Mouse (Mus musculus) CH12.LX (cell line): ENCODE data around the gene Hist1h2bm. TPM values are rescaled to one million over a fixed set of nuclear protein-coding genes. Genes with fewer than 3 reads are reported as not detected.

Experiments
- DNase-seq: peaks from one replicate; pipeline ENCODE4 v3.0.0-alpha.2; 2013; ENCODE audit errors: extremely low read depth
- H3K27ac ChIP-seq: 2 replicates; pipeline ENCODE4 v1.5.1; 2012; ENCODE audit warnings: low read depth, mild to moderate bottlenecking, control low read depth, moderate library complexity; ENCODE audit not compliant: insufficient read depth
- H3K27me3 ChIP-seq: replicated peaks from 2 replicates; pipeline ENCODE3; 2012; ENCODE audit warnings: inconsistent platforms
- H3K36me3 ChIP-seq, 2 experiments: replicated peaks in 1 of 2; 2 replicates each; pipeline versions ENCODE3 to v1.6.1; 2012; ENCODE audit warnings: inconsistent platforms in 1 of 2, low read length in 1 of 2, mild to moderate bottlenecking in 1 of 2, mixed read lengths in 1 of 2, moderate library complexity in 1 of 2; ENCODE audit not compliant: control insufficient read depth in 1 of 2, insufficient read depth in 1 of 2
- H3K4me1 ChIP-seq, 2 experiments: 2 replicates each; pipeline ENCODE4 v1.6.1; 2012; ENCODE audit warnings: inconsistent platforms in 1 of 2, moderate library complexity in 1 of 2; ENCODE audit not compliant: insufficient read depth in 2 of 2, control insufficient read depth in 1 of 2
- H3K4me2 ChIP-seq: 2 replicates; pipeline ENCODE4 v1.6.1; 2012; ENCODE audit warnings: low read depth, mild to moderate bottlenecking, control low read depth; ENCODE audit not compliant: poor library complexity, insufficient read depth, severe bottlenecking
- H3K4me3 ChIP-seq, 3 experiments: fragments of 150-350 bp in 1 of 3; sonication (generic) in 1 of 3; replicated peaks in 1 of 3; 2 replicates each; pipeline versions ENCODE3 to v1.5.1; 2011 to 2012; ENCODE audit warnings: low read depth in 2 of 3, low read length in 2 of 3, mild to moderate bottlenecking in 2 of 3, moderate library complexity in 2 of 3, control low read depth in 1 of 3, improper control_type of control experiment in 1 of 3, inconsistent platforms in 1 of 3, mixed read lengths in 1 of 3; ENCODE audit not compliant: poor library complexity in 1 of 3
- H3K79me2 ChIP-seq: replicated peaks from 2 replicates; pipeline ENCODE4 v1.6.1; 2012; ENCODE audit warnings: mild to moderate bottlenecking, moderate library complexity; ENCODE audit not compliant: control insufficient read depth, poor library complexity, insufficient read depth, severe bottlenecking; ENCODE audit errors: extremely low read depth
- H3K9ac ChIP-seq: 2 replicates; pipeline ENCODE4 v1.6.1; 2012; ENCODE audit warnings: low read depth, mild to moderate bottlenecking, control low read depth, moderate library complexity; ENCODE audit not compliant: insufficient read depth
- H3K9me3 ChIP-seq: replicated peaks from 2 replicates; pipeline ENCODE3; 2012; ENCODE audit warnings: low read length, inconsistent platforms, mixed read lengths
- BHLHE40 ChIP-seq: IDR thresholded peaks from 2 replicates; pipeline ENCODE4 v1.6.1; 2011; ENCODE audit warnings: mild to moderate bottlenecking, low read depth, low read length, improper control_type of control experiment
- CHD1 ChIP-seq: IDR thresholded peaks from 2 replicates; pipeline ENCODE4 v1.6.1; 2012; ENCODE audit warnings: low read depth, low read length, improper control_type of control experiment, inconsistent platforms
- CHD2 ChIP-seq: IDR thresholded peaks from 2 replicates; pipeline ENCODE4 v1.6.1; 2011; ENCODE audit warnings: low read length, improper control_type of control experiment
- CTCF ChIP-seq, 2 experiments: IDR thresholded peaks in 1 of 2; conservative IDR thresholded peaks in 1 of 2; 2 replicates each; pipeline ENCODE4 v1.5.1; 2011 to 2012; ENCODE audit warnings: low read depth in 2 of 2, low read length in 2 of 2, improper control_type of control experiment in 1 of 2, inconsistent platforms in 1 of 2, mild to moderate bottlenecking in 1 of 2, moderate library complexity in 1 of 2
- E2F4 ChIP-seq: IDR thresholded peaks from 2 replicates; pipeline ENCODE4 v1.6.1; 2011; ENCODE audit warnings: low read depth, low read length, improper control_type of control experiment; ENCODE audit not compliant: insufficient replicate concordance
- ELF1 ChIP-seq: IDR thresholded peaks from 2 replicates; pipeline ENCODE4 v1.6.1; 2014; ENCODE audit warnings: low read depth, mild to moderate bottlenecking, inconsistent platforms, low read length, improper control_type of control experiment
- EP300 ChIP-seq: IDR thresholded peaks from 2 replicates; pipeline ENCODE4 v1.6.1; 2011; ENCODE audit warnings: low read length, improper control_type of control experiment
- HCFC1 ChIP-seq: IDR thresholded peaks from 2 replicates; pipeline ENCODE4 v1.6.1; 2012; ENCODE audit warnings: low read depth, mild to moderate bottlenecking, inconsistent platforms, low read length, improper control_type of control experiment
- IRF4 ChIP-seq: IDR thresholded peaks from 2 replicates; pipeline ENCODE4 v1.6.1; 2014; ENCODE audit warnings: low read depth, mild to moderate bottlenecking, inconsistent platforms, low read length, improper control_type of control experiment
- JUN ChIP-seq: IDR thresholded peaks from 2 replicates; pipeline ENCODE4 v1.6.1; 2011; ENCODE audit warnings: low read depth, mild to moderate bottlenecking, low read length, improper control_type of control experiment, moderate library complexity; ENCODE audit not compliant: insufficient read depth
- JUND ChIP-seq: conservative IDR thresholded peaks from 2 replicates; pipeline ENCODE4 v1.6.1; 2011; ENCODE audit warnings: low read depth, low read length, improper control_type of control experiment
- KAT2A ChIP-seq: IDR thresholded peaks from 2 replicates; pipeline ENCODE4 v1.6.1; 2012; ENCODE audit warnings: low read length, improper control_type of control experiment, inconsistent platforms; ENCODE audit not compliant: insufficient replicate concordance
- MAX ChIP-seq: IDR thresholded peaks from 2 replicates; pipeline ENCODE4 v1.6.1; 2011; ENCODE audit warnings: low read length, improper control_type of control experiment
- MAZ ChIP-seq: IDR thresholded peaks from 2 replicates; pipeline ENCODE4 v1.6.1; 2012; ENCODE audit warnings: low read depth, mild to moderate bottlenecking, inconsistent platforms, low read length, improper control_type of control experiment, moderate library complexity
- MEF2A ChIP-seq: IDR thresholded peaks from 2 replicates; pipeline ENCODE4 v1.6.1; 2014; ENCODE audit warnings: low read depth, mild to moderate bottlenecking, inconsistent platforms, low read length, improper control_type of control experiment, borderline replicate concordance
- MXI1 ChIP-seq: IDR thresholded peaks from 2 replicates; pipeline ENCODE4 v1.6.1; 2011; ENCODE audit warnings: mild to moderate bottlenecking, low read depth, low read length, improper control_type of control experiment
- NELFE ChIP-seq: IDR thresholded peaks from 2 replicates; pipeline ENCODE4 v1.6.1; 2011; ENCODE audit warnings: low read depth, low read length, improper control_type of control experiment
- NRF1 ChIP-seq: IDR thresholded peaks from 2 replicates; pipeline ENCODE4 v1.6.1; 2014; ENCODE audit warnings: low read depth, mild to moderate bottlenecking, inconsistent platforms, low read length, improper control_type of control experiment, moderate library complexity
- PAX5 ChIP-seq: IDR thresholded peaks from 2 replicates; pipeline ENCODE4 v1.6.1; 2012; ENCODE audit warnings: low read length, inconsistent platforms, mixed read lengths
- POLR2AphosphoS2 ChIP-seq: IDR thresholded peaks from 2 replicates; pipeline ENCODE4 v1.6.1; 2011; ENCODE audit warnings: low read depth, low read length, improper control_type of control experiment
- RAD21 ChIP-seq: IDR thresholded peaks from 2 replicates; pipeline ENCODE4 v1.6.1; 2011; ENCODE audit warnings: low read depth, mild to moderate bottlenecking, low read length, improper control_type of control experiment, moderate library complexity
- RCOR1 ChIP-seq: conservative IDR thresholded peaks from 2 replicates; pipeline ENCODE4 v1.6.1; 2012; ENCODE audit warnings: low read depth, mild to moderate bottlenecking, inconsistent platforms, low read length, improper control_type of control experiment
- SIN3A ChIP-seq: IDR thresholded peaks from 2 replicates; pipeline ENCODE4 v1.6.1; 2012; ENCODE audit warnings: low read length, improper control_type of control experiment, inconsistent platforms
- TBP ChIP-seq: conservative IDR thresholded peaks from 2 replicates; pipeline ENCODE4 v1.6.1; 2011; ENCODE audit warnings: low read depth, low read length, improper control_type of control experiment
- TCF12 ChIP-seq: IDR thresholded peaks from 2 replicates; pipeline ENCODE4 v1.6.1; 2014; ENCODE audit warnings: low read depth, mild to moderate bottlenecking, inconsistent platforms, low read length, improper control_type of control experiment
- UBTF ChIP-seq: IDR thresholded peaks from 2 replicates; pipeline ENCODE4 v1.6.1; 2012; ENCODE audit warnings: low read depth, mild to moderate bottlenecking, inconsistent platforms, low read length, improper control_type of control experiment, moderate library complexity
- USF1 ChIP-seq: IDR thresholded peaks from 2 replicates; pipeline ENCODE4 v1.6.1; 2014; ENCODE audit warnings: low read depth, mild to moderate bottlenecking, inconsistent platforms, low read length, improper control_type of control experiment
- USF2 ChIP-seq: conservative IDR thresholded peaks from 2 replicates; pipeline ENCODE4 v1.6.1; 2011; ENCODE audit warnings: low read depth, low read length, improper control_type of control experiment
- ZKSCAN1 ChIP-seq: IDR thresholded peaks from 2 replicates; pipeline ENCODE4 v1.6.1; 2012; ENCODE audit warnings: low read depth, inconsistent platforms, low read length, improper control_type of control experiment, borderline replicate concordance
- ZMIZ1 ChIP-seq: IDR thresholded peaks from 2 replicates; pipeline ENCODE4 v1.6.1; 2012; ENCODE audit warnings: low read depth, mild to moderate bottlenecking, inconsistent platforms, low read length, improper control_type of control experiment
- ZNF384 ChIP-seq: IDR thresholded peaks from 2 replicates; pipeline ENCODE4 v1.6.1; 2012; ENCODE audit warnings: low read depth, low read length, improper control_type of control experiment, inconsistent platforms
- dilution Hi-C: fragments of 300-500 bp; cut with MboI; formaldehyde crosslinking; loops from 2 replicates; pipeline ENCODE4 v1.14.3; 2020; ENCODE audit warnings: low sequenced_read_pairs; ENCODE audit not compliant: extremely low pct_unique_long_range_greater_than_20kb, extremely low pct_ligation_motif_present
- in situ Hi-C: fragments of 300-500 bp; cut with MboI; formaldehyde crosslinking; loops from 3 replicates; pipeline ENCODE4 v1.14.3; 2019; ENCODE audit warnings: low sequenced_read_pairs, low pct_ligation_motif_present, low pct_unique_long_range_greater_than_20kb, mixed read lengths
- polyA plus RNA-seq: library from polyadenylated mRNA; unstranded; fragments of >175 nt; gene quantifications from 2 replicates; pipeline ENCODE4 v1.2.1, GENCODE M21; 2012; ENCODE audit warnings: low read depth; ENCODE audit not compliant: insufficient read length
- total RNA-seq, 2 experiments: library from RNA; depleted of rRNA; stranded (reverse); fragments of 300-350 nt in 1 of 2; fragments of >200 nt in 1 of 2; gene quantifications; 2 replicates each; pipeline ENCODE4 v1.2.3; 2012 to 2014

Hist1h2bm gene
- total and polyA plus RNA-seq, 3 experiments, result 0.87 to 1,804 (median 36.0) TPM

DNA sequence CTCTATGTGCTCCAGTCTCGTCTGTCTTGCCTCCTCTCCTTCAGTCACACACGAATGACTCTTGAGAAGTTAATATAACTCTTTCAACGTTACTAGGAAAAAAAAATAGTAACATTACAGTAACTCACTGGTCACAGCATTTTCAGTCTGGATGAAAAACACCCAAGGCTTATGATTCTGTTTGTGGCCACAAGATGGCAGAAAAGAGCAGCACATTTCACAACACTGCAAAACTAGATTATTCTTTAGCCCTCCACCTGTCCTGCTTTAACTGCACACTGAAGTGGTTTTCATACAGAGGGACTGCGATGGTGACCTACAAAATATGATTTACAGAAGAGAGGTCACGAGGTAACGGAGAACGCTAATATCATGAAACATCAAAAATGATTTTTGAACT is 7.1 kb upstream of the Hist1h2bm start (continued):
- TF ChIP-seq MAZ (no peak), E2F4 (no peak), KAT2A (no peak), CHD2 (no peak), UBTF (no peak), RCOR1 (no peak), ELF1 (no peak), POLR2AphosphoS2 (no peak), MAX (no peak; the same call in 1 of the 2 replicates), ZNF384 (peak; percentile 78), CTCF (conservative IDR thresholded peaks at IDR 0.05 in 1 of 2, IDR thresholded peaks at IDR 0.05 in 1 of 2; ENCODE audit: low read depth in 2 of 2, low read length in 2 of 2) (peak; percentile 88 to 89), USF1 (no peak), NRF1 (no peak), RAD21 (peak; percentile 74), MEF2A (0 out of 2 replicates have a peak, but pooled peaks have one; percentile 18), CHD1 (no peak; the same call in 1 of the 2 replicates), JUN (no peak), SIN3A (peak; percentile 57; the same call in 1 of the 2 replicates), ZKSCAN1 (no peak), TBP (0 out of 2 replicates have a peak, but pooled peaks have one; percentile 20), TCF12 (no peak), USF2 (no peak; the same call in 1 of the 2 replicates)
- TF ChIP-seq, all 38 proteins: peak for 13

DNA sequence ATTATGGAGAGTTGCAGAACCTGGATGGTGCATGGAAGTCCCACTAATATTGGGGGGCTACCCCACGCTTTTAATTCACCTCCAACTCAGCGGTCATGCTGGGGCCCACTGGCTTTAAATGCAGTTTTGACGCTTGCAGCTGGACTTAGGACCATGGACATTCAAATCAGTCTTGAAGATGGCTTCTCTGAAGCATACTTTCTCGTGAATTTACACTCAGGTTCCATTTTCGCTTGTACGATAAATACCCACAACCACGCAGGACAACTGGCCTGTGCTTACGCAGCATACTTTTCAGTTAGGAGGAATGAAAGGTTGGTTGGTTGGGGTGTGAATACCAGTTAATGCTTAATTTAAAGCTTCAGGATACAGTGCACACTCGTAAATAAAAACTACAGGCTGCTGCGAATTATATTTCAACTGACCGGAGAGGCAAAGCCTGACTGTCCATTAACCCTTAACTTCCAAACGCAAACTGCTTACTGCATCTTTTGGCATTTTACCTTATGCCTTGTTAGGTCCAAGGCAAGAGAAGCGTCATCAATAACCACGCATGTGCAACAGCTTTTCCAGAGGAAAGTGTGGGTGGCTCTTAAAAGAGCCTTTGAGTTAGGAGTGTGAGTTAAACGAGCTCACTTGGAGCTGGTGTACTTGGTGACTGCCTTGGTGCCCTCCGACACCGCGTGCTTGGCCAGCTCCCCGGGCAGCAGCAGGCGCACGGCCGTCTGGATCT is 6.5 kb upstream of the Hist1h2bm start:
- Histone ChIP-seq H3K27me3 (peaks cover 3% of the 10 kb centered on the region), H3K79me2 (no peaks in the 10 kb centered on the region), H3K4me1 (peaks cover 2 to 26% of the 10 kb centered on the region in 2 experiments; a peak in 2 of 4 replicates), H3K27ac (peak overlapping the region; percentile 81), H3K4me2 (peak overlapping the region; percentile 94), H3K4me3 (peak overlapping the region; percentile 12 to 45 (median 23)), H3K9me3 (no peaks in the 10 kb centered on the region), H3K36me3 (no peaks in the 10 kb centered on the region), H3K9ac (peak overlapping the region; percentile 41)
- in situ Hi-C loops (loop anchor here (25.0 kb wide), 2 partner anchors 222 to 328 kb away; partner anchors contain the start of gene Zfp184), dilution Hi-C loops (no loop called here)
- DNase-seq, result peak; percentile 68
- TF ChIP-seq JUN (no peak), TBP (peak; percentile 55; the same call in 1 of the 2 replicates), MXI1 (0 out of 2 replicates have a peak, but pooled peaks have one; percentile 37), USF1 (no peak), CHD2 (no peak), JUND (no peak), RAD21 (no peak), E2F4 (no peak), CTCF (conservative IDR thresholded peaks at IDR 0.05 in 1 of 2, IDR thresholded peaks at IDR 0.05 in 1 of 2; ENCODE audit: low read depth in 2 of 2, low read length in 2 of 2) (no peak), PAX5 (no peak), ZMIZ1 (peak; percentile 99; the same call in 1 of the 2 replicates), BHLHE40 (peak; percentile 2; the same call in 1 of the 2 replicates), NELFE (peak; percentile 89; the same call in 1 of the 2 replicates), ZNF384 (no peak), MAZ (no peak), NRF1 (peak; percentile 72), ELF1 (no peak), POLR2AphosphoS2 (peak; percentile 98), USF2 (no peak), UBTF (peak; percentile 87; the same call in 1 of the 2 replicates), HCFC1 (no peak), MEF2A (no peak), EP300 (no peak), IRF4 (no peak), CHD1 (peak; percentile 73; the same call in 1 of the 2 replicates), KAT2A (no peak)
